Mouse (Mus musculus): ENCODE results near the gene Nbeal2. TPM values are rescaled to one million over a fixed set of nuclear protein-coding genes. Genes with fewer than 3 reads are reported as not detected.

Nbeal2 gene
- polyA plus RNA-seq, 1 experiment from 2014 or later: 0.76 TPM

- Histone ChIP-seq H3K36me3 (no peaks in the 10 kb centered on the region), H3K27ac (no peak overlapping the region), H3K4me3 (peak overlapping the region; percentile 70), H3K9ac (no peak overlapping the region), H3K27me3 (peaks cover 46% of the 10 kb centered on the region), H3K4me1 (peaks cover 45% of the 10 kb centered on the region), H3K9me3 (no peaks in the 10 kb centered on the region), H3K4me2 (replicated peaks) (peak overlapping the region; percentile 75)
- 83% methylated on average over 10 of the region's 10 CpGs for WGBS
- no peak for ATAC-seq (ENCODE audit: low FRiP score, low read depth)
Observed at GRCm38 (mm10) chr9:110655651-110656007, 1.7 kb upstream of the Nbeal2 start.

- ATAC-seq (ENCODE audit: low FRiP score, low read depth): no peak
- peaks cover 53% of the 10 kb centered on the region for H3K27me3 ChIP-seq
- H3K9me3 ChIP-seq: no peaks in the 10 kb centered on the region
- no peak overlapping the region for H3K27ac ChIP-seq
- no peaks in the 10 kb centered on the region for H3K36me3 ChIP-seq
- H3K9ac ChIP-seq: no peak overlapping the region
- H3K4me3 ChIP-seq: peak overlapping the region; percentile 53; the same call in 1 of the 2 replicates
- WGBS: 81% methylated on average over 19 of the region's 19 CpGs
- H3K4me1 ChIP-seq: peaks cover 45% of the 10 kb centered on the region
- H3K4me2 ChIP-seq (replicated peaks): peak overlapping the region; percentile 89
Observed at GRCm38 (mm10) chr9:110654726-110655650, 1.0 kb upstream of the Nbeal2 start.

- 20% methylated on average over 14 of the region's 14 CpGs for WGBS
- no peak overlapping the region for H3K27ac ChIP-seq
Observed at GRCm38 (mm10) chr9:110652963-110653654, 852 bp downstream of the Nbeal2 start.

GRCm38 (mm10) chr9:110651931-110652722 lies 1.8 kb downstream of the Nbeal2 start:
- Histone ChIP-seq H3K4me2 (replicated peaks) (peak overlapping the region; percentile 89), H3K9ac (peak overlapping the region; percentile 25; the same call in 1 of the 2 replicates), H3K4me3 (peak overlapping the region; percentile 53; the same call in 1 of the 2 replicates), H3K4me1 (peaks cover 35% of the 10 kb centered on the region), H3K36me3 (no peaks in the 10 kb centered on the region), H3K9me3 (no peaks in the 10 kb centered on the region), H3K27me3 (peaks cover 55% of the 10 kb centered on the region), H3K27ac (no peak overlapping the region)
- WGBS: 25% methylated on average over 13 of the region's 13 CpGs
- ATAC-seq (ENCODE audit: low FRiP score, low read depth): no peak

More at GRCm38 (mm10) chr9:110652963-110653654, 852 bp downstream of the Nbeal2 start:
- Histone ChIP-seq H3K9me3 (no peaks in the 10 kb centered on the region), H3K9ac (peak overlapping the region; percentile 67), H3K4me3 (peak overlapping the region; percentile 53), H3K36me3 (no peaks in the 10 kb centered on the region), H3K27me3 (peaks cover 55% of the 10 kb centered on the region), H3K4me2 (replicated peaks) (peak overlapping the region; percentile 89), H3K4me1 (peaks cover 44% of the 10 kb centered on the region)
- no peak for ATAC-seq (ENCODE audit: low FRiP score, low read depth)

- Histone ChIP-seq H3K9ac (no peak overlapping the region), H3K27ac (no peak overlapping the region), H3K36me3 (no peaks in the 10 kb centered on the region), H3K9me3 (no peaks in the 10 kb centered on the region), H3K27me3 (peaks cover 50% of the 10 kb centered on the region), H3K4me1 (peaks cover 25% of the 10 kb centered on the region), H3K4me3 (no peak overlapping the region), H3K4me2 (replicated peaks) (no peak overlapping the region)
- ATAC-seq (ENCODE audit: low FRiP score, low read depth): no peak
Observed at GRCm38 (mm10) chr9:110649775-110650174, 4.2 kb downstream of the Nbeal2 start.

- Histone ChIP-seq H3K9ac (no peak overlapping the region), H3K4me2 (replicated peaks) (no peak overlapping the region), H3K9me3 (no peaks in the 10 kb centered on the region), H3K27me3 (peaks cover 5% of the 10 kb centered on the region; the same call in 1 of the 2 replicates), H3K4me1 (no peaks in the 10 kb centered on the region), H3K4me3 (no peak overlapping the region), H3K36me3 (no peaks in the 10 kb centered on the region), H3K27ac (no peak overlapping the region)
- WGBS: 70% methylated on average over 8 of the region's 9 CpGs
- ATAC-seq (ENCODE audit: low FRiP score, low read depth): no peak
Observed at GRCm38 (mm10) chr9:110645219-110645618, 8.7 kb downstream of the Nbeal2 start.

- no peaks in the 10 kb centered on the region for H3K4me1 ChIP-seq
- WGBS: 83% methylated on average over 10 of the region's 10 CpGs
Observed at GRCm38 (mm10) chr9:110644295-110644694, 9.7 kb downstream of the Nbeal2 start.

GRCm38 (mm10) chr9:110643787-110644186 lies 10.2 kb downstream of the Nbeal2 start:
- no peaks in the 10 kb centered on the region for H3K27me3 ChIP-seq
- no peak for ATAC-seq (ENCODE audit: low FRiP score, low read depth)
- no peaks in the 10 kb centered on the region for H3K36me3 ChIP-seq
- no peak overlapping the region for H3K9ac ChIP-seq
- H3K4me2 ChIP-seq (replicated peaks): no peak overlapping the region
- no peak overlapping the region for H3K4me3 ChIP-seq
- no peaks in the 10 kb centered on the region for H3K9me3 ChIP-seq
- H3K4me1 ChIP-seq: no peaks in the 10 kb centered on the region
- WGBS: 57% methylated on average over 9 of the region's 9 CpGs
- H3K27ac ChIP-seq: no peak overlapping the region

More at GRCm38 (mm10) chr9:110644295-110644694, 9.7 kb downstream of the Nbeal2 start:
- Histone ChIP-seq H3K27me3 (no peaks in the 10 kb centered on the region), H3K36me3 (no peaks in the 10 kb centered on the region), H3K9ac (no peak overlapping the region), H3K9me3 (no peaks in the 10 kb centered on the region), H3K4me2 (replicated peaks) (no peak overlapping the region), H3K4me3 (no peak overlapping the region), H3K27ac (no peak overlapping the region)
- ATAC-seq (ENCODE audit: low FRiP score, low read depth): no peak

GRCm38 (mm10) chr9:110642812-110643524 lies 11.0 kb downstream of the Nbeal2 start:
- Histone ChIP-seq H3K27me3 (no peaks in the 10 kb centered on the region), H3K4me1 (no peaks in the 10 kb centered on the region), H3K9ac (no peak overlapping the region), H3K9me3 (no peaks in the 10 kb centered on the region), H3K27ac (no peak overlapping the region), H3K4me2 (replicated peaks) (no peak overlapping the region), H3K36me3 (no peaks in the 10 kb centered on the region), H3K4me3 (no peak overlapping the region)
- no peak for ATAC-seq (ENCODE audit: low FRiP score, low read depth)
- 47% methylated on average over 5 of the region's 5 CpGs for WGBS

- no peak for ATAC-seq (ENCODE audit: low FRiP score, low read depth)
- no peaks in the 10 kb centered on the region for H3K9me3 ChIP-seq
- H3K9ac ChIP-seq: no peak overlapping the region
- no peak overlapping the region for H3K4me3 ChIP-seq
- no peak overlapping the region for H3K27ac ChIP-seq
- WGBS: 81% methylated on average over 5 of the region's 5 CpGs
- H3K36me3 ChIP-seq: no peaks in the 10 kb centered on the region
- H3K4me1 ChIP-seq: no peaks in the 10 kb centered on the region
- H3K4me2 ChIP-seq (replicated peaks): no peak overlapping the region
- H3K27me3 ChIP-seq: peaks cover 5% of the 10 kb centered on the region; the same call in 1 of the 2 replicates
Observed at GRCm38 (mm10) chr9:110641006-110641405, 13.0 kb downstream of the Nbeal2 start.

- no peaks in the 10 kb centered on the region for H3K9me3 ChIP-seq
- H3K27me3 ChIP-seq: peaks cover 26% of the 10 kb centered on the region
- H3K4me1 ChIP-seq: 0 out of 2 replicates have a peak, but pooled peaks cover 3% of the 10 kb centered on the region
- H3K4me3 ChIP-seq: no peak overlapping the region
- no peaks in the 10 kb centered on the region for H3K36me3 ChIP-seq
- no peak for ATAC-seq (ENCODE audit: low FRiP score, low read depth)
- H3K4me2 ChIP-seq (replicated peaks): no peak overlapping the region
- no peak overlapping the region for H3K9ac ChIP-seq
- 76% methylated on average over 10 of the region's 10 CpGs for WGBS
- H3K27ac ChIP-seq: no peak overlapping the region
Observed at GRCm38 (mm10) chr9:110638611-110639021, 15.3 kb downstream of the Nbeal2 start.

Measured in limb, embryonic 13.5 days (tissue).